Mouse (Mus musculus): ENCODE data around the gene Plcb1. TPM values are rescaled to one million over a fixed set of nuclear protein-coding genes. Genes with fewer than 3 reads are reported as not detected.

Gene Plcb1
- polyA plus RNA-seq, 1 experiment from 2014 or later: 4.8 TPM

DNA sequence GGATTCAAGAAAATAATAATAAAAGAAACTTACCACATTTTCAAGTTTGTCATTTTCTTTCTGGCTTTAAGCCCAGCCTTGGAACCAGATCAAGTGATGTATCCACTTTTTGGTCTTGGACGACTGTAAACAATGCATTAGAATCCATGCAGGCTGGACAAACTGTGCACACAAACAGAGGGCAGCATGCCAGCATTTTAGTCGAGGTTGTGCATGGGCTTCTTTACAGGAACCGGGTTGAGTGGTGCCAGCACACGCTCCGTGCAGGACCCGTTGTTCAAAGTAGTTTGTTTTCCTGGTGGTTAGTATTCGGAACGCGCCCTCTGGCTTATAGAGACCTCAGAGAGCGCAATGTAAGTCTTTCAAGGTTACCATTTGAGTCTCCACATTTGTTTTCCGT lies 30.5 kb downstream of the Plcb1 start:
- Histone ChIP-seq H3K27me3 (ENCODE audit: low read depth, poor library complexity, severe bottlenecking) (no peaks in the 10 kb centered on the region), H3K4me1 (no peaks in the 10 kb centered on the region), H3K9me3 (replicated peaks) (no peaks in the 10 kb centered on the region), H3K4me3 (no peak overlapping the region), H3K36me3 (no peaks in the 10 kb centered on the region), H3K27ac (replicated peaks) (no peak overlapping the region)
- no peak for DNase-seq (ENCODE audit: low spot score)
- WGBS: 89% methylated on average over 11 of the region's 11 CpGs

DNA sequence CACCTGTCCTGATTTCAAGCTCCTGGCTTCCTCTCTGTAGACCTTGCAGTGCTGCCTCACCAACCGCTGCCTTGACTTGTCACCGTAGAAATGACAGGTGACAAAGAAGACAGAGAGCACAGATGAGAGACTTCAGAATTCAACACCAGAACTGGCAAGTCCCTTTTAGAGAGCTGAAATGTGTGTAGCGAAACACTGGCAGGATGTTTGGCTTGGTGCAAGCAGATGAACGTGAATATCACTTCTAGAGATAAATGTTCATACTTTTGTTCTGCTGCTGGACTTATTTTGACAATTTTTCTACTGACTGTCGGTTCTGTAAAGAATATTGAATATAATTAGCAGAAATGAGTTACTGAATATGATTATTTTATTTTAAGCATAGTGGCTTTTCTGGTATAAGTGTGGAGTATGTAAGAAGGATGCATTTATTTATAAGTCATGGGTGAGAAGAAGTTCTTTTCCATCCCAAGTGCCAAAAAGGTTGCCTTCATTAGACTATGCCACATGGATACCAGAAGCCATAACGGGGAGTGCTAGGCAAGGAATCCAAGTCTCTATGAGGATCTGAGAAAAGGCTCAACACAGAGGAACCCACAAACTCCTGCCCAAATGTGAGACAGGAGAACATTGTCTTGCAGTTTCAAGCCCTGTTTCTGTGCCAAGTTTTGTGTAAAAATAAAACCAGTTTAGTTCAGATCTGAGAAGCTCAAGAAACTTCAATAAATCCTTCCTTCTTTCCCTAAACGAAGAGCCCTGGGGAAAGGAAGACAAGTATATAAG lies 31.4 kb downstream of the Plcb1 start:
- H3K27me3 ChIP-seq (ENCODE audit: low read depth, poor library complexity, severe bottlenecking): no peaks in the 10 kb centered on the region
- H3K36me3 ChIP-seq: no peaks in the 10 kb centered on the region
- no peak overlapping the region for H3K27ac ChIP-seq (replicated peaks)
- no peaks in the 10 kb centered on the region for H3K4me1 ChIP-seq
- no peak for DNase-seq (ENCODE audit: low spot score)
- H3K9me3 ChIP-seq (replicated peaks): no peaks in the 10 kb centered on the region
- no peak overlapping the region for H3K4me3 ChIP-seq
- WGBS: 92% methylated on average over 7 of the region's 7 CpGs

DNA sequence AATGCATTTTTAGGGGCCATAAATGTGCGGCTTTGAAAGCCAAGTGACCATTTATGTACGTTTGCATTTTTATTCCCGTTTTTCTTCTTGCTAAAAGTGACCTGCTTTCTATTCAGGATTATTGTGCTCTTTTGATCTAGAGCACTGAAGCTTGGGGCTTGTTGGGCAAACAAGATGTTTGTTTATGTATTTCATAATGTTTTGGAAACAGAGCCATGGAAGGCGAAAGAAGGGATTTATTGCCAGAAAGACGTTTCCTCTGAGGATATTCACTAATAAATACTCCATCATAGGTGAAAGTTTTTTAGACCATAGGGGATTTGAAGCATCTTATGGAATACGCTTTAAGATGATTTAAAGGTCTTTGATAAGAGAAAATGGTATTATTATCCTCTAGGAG lies 35.3 kb downstream of the Plcb1 start:
- whole genome bisulfite sequencing: 83% methylated on average over 6 of the region's 6 CpGs
- H3K9me3 ChIP-seq (replicated peaks): no peaks in the 10 kb centered on the region
- peaks cover 8% of the 10 kb centered on the region for H3K4me1 ChIP-seq
- H3K27ac ChIP-seq (replicated peaks): no peak overlapping the region
- no peak overlapping the region for H3K4me3 ChIP-seq
- H3K27me3 ChIP-seq (ENCODE audit: low read depth, poor library complexity, severe bottlenecking): no peaks in the 10 kb centered on the region
- H3K36me3 ChIP-seq: no peaks in the 10 kb centered on the region
- no peak for DNase-seq (ENCODE audit: low spot score)

DNA sequence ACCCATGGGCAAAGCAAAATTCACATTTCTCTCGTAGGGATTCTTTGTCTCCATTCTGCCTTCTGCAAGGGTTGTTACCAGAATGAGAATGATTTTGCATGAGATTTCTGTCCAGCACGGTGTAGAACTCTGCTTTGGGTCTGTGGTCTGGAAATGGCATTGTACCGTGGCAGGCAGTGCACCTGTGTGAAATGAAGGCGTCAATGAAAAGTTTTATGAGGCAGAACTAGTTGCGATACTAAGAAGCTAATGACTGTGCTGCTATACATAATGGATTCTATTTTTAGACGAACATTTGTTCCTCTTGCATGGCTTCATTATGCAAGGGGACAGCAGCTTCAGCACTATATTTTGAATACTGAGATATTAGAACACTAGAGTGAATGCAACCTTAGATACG lies 39.8 kb downstream of the Plcb1 start:
- 80% methylated on average over 7 of the region's 7 CpGs for WGBS
- no peaks in the 10 kb centered on the region for H3K36me3 ChIP-seq
- no peak for DNase-seq (ENCODE audit: low spot score)
- H3K9me3 ChIP-seq (replicated peaks): no peaks in the 10 kb centered on the region
- H3K27ac ChIP-seq (replicated peaks): no peak overlapping the region
- no peaks in the 10 kb centered on the region for H3K27me3 ChIP-seq (ENCODE audit: low read depth, poor library complexity, severe bottlenecking)
- no peak overlapping the region for H3K4me3 ChIP-seq
- H3K4me1 ChIP-seq: peaks cover 17% of the 10 kb centered on the region

DNA sequence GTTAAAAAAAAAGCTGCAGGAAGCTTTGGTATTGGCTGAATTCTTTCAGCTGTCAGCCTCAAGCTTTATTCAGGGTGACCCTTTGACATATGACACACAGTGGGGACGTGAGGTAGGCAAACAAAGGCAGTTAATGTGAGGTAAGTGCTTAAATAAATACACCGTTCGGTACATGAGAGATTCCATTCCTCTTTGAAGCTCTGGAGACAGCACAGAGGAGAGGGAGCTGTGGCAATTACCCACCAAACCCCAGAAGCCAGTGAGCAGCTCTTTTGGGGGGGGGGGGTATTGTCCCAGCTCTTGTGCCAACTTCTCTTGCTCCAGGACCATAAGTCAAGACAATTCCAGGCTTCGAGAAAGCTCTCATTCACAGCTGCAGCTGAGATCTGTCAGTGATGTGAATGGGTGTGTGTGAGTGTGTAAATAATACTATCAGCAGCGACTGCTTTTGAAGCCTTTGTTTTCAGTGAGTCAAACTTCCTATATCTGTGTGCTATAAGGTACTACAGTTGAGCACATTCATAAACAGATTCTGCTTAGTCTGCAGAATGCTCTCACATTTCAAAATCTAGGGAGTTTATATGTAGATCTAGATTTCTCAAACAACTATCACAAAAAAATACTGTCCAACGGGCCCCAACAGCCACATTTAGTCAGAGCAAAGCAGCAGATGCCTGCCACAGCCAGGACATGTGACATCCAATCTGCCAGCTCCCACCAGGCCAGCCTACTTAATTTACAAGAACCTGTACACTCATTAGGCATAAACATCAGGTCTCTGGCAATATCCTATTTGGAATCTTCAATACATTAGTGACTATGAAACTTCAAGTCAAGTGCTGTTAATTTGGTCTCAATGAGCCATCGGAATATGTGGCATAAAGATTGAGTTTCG lies 40.5 kb downstream of the Plcb1 start:
- Histone ChIP-seq H3K27ac (replicated peaks) (0 out of 2 replicates have a peak overlapping the region, but pooled peaks have one; percentile 46), H3K9me3 (replicated peaks) (no peaks in the 10 kb centered on the region), H3K4me1 (peaks cover 17% of the 10 kb centered on the region), H3K36me3 (no peaks in the 10 kb centered on the region), H3K27me3 (ENCODE audit: low read depth, poor library complexity, severe bottlenecking) (no peaks in the 10 kb centered on the region), H3K4me3 (no peak overlapping the region)
- no peak for DNase-seq (ENCODE audit: low spot score)
- WGBS: 49% methylated on average over 8 of the region's 8 CpGs

DNA sequence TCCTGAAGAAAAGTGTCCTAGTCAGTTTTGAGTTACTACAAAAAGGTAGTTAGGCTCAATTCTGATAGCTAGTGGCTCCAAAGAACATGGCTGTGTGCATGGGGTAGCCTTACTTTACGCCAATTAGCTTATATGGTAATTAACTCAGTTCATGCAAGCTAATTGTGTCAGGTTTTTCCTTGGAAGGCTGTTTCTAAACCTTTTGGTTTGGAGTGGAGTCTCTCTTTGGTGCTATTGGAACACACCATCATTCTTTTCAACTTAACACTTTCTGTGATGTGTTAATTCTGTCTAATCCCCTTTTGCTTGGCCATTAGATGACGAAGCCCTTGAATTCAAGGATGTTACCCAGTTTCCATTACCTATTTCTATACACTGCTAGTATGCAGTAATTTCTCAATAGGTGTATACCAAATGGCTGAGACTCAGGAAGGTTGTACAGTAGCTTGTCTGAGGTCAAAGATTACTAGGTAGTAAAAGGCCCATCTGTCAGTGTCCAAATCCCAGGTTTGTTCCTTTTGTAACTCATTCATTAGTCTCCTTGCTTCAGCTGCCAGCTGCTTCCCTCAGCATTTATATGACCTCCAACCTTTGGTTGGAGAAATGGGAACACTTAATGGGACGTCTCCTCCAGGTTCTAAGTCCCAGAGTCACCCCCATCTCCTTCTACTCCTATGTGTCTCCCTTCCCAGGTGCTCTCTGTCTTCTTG lies 42.1 kb downstream of the Plcb1 start:
- Histone ChIP-seq H3K36me3 (no peaks in the 10 kb centered on the region), H3K27me3 (ENCODE audit: low read depth, poor library complexity, severe bottlenecking) (no peaks in the 10 kb centered on the region), H3K27ac (replicated peaks) (no peak overlapping the region), H3K4me3 (no peak overlapping the region), H3K4me1 (peaks cover 17% of the 10 kb centered on the region), H3K9me3 (replicated peaks) (no peaks in the 10 kb centered on the region)
- 83% methylated on average over 3 of the region's 3 CpGs for WGBS
- no peak for DNase-seq (ENCODE audit: low spot score)

DNA sequence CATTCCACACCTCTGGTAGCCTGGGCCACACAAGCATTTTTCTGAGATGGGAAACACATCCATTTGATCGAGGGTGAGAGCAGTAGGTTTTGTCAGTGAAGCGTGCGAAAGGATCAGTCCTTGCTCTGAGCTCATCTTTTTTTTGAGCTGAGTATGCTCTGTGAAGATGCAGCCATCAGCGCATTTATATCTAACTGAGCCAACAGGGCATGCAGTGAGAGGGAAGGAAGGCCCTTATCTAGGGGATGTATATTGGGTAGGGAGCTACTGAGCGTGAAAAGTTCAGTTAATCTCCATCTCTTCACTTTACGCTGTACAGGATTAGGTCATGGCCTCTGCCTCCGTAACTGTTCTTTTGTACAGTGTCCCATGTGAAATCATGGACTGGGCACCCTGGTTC lies 46.0 kb downstream of the Plcb1 start:
- 93% methylated on average over 7 of the region's 7 CpGs for WGBS
- Histone ChIP-seq H3K36me3 (no peaks in the 10 kb centered on the region), H3K9me3 (replicated peaks) (no peaks in the 10 kb centered on the region), H3K4me3 (no peak overlapping the region), H3K27ac (replicated peaks) (no peak overlapping the region), H3K4me1 (peaks cover 1% of the 10 kb centered on the region; the same call in 1 of the 2 replicates), H3K27me3 (ENCODE audit: low read depth, poor library complexity, severe bottlenecking) (no peaks in the 10 kb centered on the region)
- no peak for DNase-seq (ENCODE audit: low spot score)

DNA sequence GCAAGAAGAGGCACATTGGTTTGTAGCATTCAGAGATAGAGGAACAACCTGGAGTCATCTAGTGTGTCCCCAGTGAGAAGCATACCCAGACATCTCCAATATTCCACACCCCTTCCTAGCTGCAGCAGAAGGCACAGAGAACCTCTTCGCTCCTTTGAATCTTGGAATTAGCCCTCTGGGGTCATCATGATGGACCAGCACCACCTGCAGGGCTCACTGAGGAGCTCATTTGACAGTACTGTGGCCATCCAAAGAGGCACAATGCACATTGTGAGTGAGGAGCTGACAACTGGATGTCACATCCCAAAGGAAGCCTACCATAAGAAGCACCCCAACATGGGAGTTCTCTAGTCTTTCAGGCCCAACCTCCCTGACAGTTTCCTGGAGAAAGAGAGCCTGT lies 50.2 kb downstream of the Plcb1 start:
- H3K4me1 ChIP-seq: no peaks in the 10 kb centered on the region
- H3K27ac ChIP-seq (replicated peaks): no peak overlapping the region
- no peaks in the 10 kb centered on the region for H3K36me3 ChIP-seq
- 65% methylated on average over 1 of the region's 1 CpGs for WGBS
- no peaks in the 10 kb centered on the region for H3K9me3 ChIP-seq (replicated peaks)
- H3K4me3 ChIP-seq: no peak overlapping the region
- no peak for DNase-seq (ENCODE audit: low spot score)
- H3K27me3 ChIP-seq (ENCODE audit: low read depth, poor library complexity, severe bottlenecking): no peaks in the 10 kb centered on the region

DNA sequence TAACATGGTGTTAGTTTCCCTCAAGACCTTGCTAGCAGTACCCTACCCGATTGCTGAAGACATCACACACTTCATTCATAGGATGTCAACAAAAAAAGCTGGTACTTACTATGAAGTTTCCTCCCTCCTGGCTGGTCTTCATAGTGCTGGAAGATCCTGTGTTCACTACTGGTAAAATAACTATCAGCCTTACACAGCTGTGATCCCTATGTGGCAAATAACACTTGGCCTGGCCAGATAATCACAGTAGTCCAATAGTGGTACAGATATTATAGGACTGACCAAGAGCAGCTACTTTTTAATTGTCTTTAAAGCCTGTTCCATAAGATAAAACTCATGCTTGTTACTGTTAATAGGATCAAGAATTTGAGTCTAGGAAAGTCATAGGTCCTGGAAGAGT lies 52.3 kb downstream of the Plcb1 start:
- no peaks in the 10 kb centered on the region for H3K4me1 ChIP-seq
- no peak for DNase-seq (ENCODE audit: low spot score)
- H3K27me3 ChIP-seq (ENCODE audit: low read depth, poor library complexity, severe bottlenecking): no peaks in the 10 kb centered on the region
- H3K36me3 ChIP-seq: no peaks in the 10 kb centered on the region
- 88% methylated on average over 1 of the region's 1 CpGs for WGBS
- no peak overlapping the region for H3K27ac ChIP-seq (replicated peaks)
- H3K4me3 ChIP-seq: no peak overlapping the region
- no peaks in the 10 kb centered on the region for H3K9me3 ChIP-seq (replicated peaks)

DNA sequence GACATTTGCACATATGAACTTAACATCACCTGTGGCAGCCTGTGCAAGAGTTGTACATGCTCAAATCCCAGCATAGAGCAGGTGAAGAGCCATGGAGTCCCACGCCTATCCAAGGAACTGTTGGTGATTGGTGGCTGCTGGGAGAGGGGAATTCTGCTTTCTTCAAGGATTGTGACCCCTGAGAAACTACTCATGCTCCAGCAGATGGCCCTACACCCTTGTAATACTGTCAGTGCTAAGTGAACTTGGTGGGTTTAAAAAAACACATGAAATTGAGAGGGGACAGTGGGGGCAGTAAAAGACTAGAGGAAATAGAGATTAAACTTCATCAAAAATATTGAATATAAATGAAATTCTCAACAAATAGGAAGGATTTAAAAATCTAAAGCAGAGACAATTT lies 53.0 kb downstream of the Plcb1 start:
- no peak overlapping the region for H3K27ac ChIP-seq (replicated peaks)
- H3K4me1 ChIP-seq: no peaks in the 10 kb centered on the region
- no peaks in the 10 kb centered on the region for H3K36me3 ChIP-seq
- 70% methylated on average over 1 of the region's 1 CpGs for WGBS
- no peak for DNase-seq (ENCODE audit: low spot score)
- no peak overlapping the region for H3K4me3 ChIP-seq
- H3K27me3 ChIP-seq (ENCODE audit: low read depth, poor library complexity, severe bottlenecking): no peaks in the 10 kb centered on the region
- H3K9me3 ChIP-seq (replicated peaks): no peaks in the 10 kb centered on the region

DNA sequence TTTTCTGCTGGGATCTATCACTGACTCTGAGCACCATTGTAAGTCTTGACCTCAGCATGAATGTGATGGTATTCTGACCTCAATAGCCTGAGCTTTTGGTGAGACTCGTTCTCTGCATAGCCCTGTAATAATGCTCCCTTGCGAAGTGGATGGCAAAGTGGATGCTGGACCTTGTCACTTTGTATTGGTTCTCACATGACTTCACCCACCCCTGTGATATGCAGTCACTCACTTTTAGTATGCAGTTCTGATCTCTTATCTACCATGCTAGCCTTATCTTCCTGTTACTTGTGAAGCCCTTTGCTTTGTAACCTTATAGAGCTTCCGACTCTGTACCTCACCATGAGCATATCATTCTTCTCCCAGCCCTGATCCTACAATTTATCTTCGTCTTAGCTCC lies 57.0 kb downstream of the Plcb1 start:
- 90% methylated on average over 4 of the region's 4 CpGs for WGBS
- no peaks in the 10 kb centered on the region for H3K36me3 ChIP-seq
- no peaks in the 10 kb centered on the region for H3K4me1 ChIP-seq

DNA sequence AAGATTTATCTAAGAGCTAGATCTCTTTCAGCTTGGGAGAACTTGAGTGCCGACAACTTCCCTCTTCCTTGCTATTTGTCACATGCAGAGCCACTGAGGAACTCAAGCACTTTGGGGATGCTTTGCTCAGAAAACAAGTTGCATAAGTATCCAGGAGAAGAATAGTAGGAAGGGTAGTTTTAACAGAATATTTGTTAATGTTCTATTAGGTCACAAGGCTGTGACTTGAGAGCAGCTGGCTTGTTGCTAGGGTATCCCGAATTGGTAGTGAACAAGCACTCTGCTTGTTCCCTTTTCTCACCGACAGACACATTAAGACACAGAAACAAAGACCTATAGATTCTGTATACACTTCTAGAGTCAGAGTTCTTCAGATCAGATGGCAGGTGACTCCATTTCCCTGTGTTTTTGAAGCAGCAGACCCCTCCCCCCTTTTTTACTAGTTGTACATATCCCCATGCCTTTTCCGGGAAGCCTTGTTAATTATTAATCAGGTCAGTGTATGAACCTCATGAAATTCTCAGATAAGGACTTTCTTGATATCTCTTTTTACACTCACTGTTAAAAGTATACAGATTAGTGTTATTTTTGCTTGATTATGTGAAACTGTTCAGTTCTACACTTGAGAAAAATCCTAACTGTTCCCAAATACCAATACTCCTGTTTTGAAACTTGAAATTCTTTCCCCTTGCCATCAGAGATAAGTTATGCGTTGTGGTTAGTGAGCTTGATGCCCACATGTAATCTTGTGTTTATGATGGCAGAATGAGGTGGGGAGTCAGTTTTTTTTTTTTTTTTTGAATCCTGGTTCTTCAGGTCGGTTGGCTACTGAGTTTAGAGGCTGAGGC lies 58.7 kb downstream of the Plcb1 start:
- no peak for DNase-seq (ENCODE audit: low spot score)
- no peaks in the 10 kb centered on the region for H3K27me3 ChIP-seq (ENCODE audit: low read depth, poor library complexity, severe bottlenecking)
- 88% methylated on average over 6 of the region's 6 CpGs for WGBS

More for the DNA sequence above, 57.0 kb downstream of the Plcb1 start:
- no peak for DNase-seq (ENCODE audit: low spot score)
- H3K4me3 ChIP-seq: no peak overlapping the region
- H3K27ac ChIP-seq (replicated peaks): no peak overlapping the region
- no peaks in the 10 kb centered on the region for H3K27me3 ChIP-seq (ENCODE audit: low read depth, poor library complexity, severe bottlenecking)
- no peaks in the 10 kb centered on the region for H3K9me3 ChIP-seq (replicated peaks)

More for the DNA sequence above, 58.7 kb downstream of the Plcb1 start:
- Histone ChIP-seq H3K36me3 (no peaks in the 10 kb centered on the region), H3K4me3 (no peak overlapping the region), H3K9me3 (replicated peaks) (no peaks in the 10 kb centered on the region), H3K4me1 (no peaks in the 10 kb centered on the region), H3K27ac (replicated peaks) (no peak overlapping the region)

Data from midbrain, embryonic 10.5 days (tissue).